Mouse (Mus musculus): ENCODE data around the gene Klhl22. TPM values are rescaled to one million over a fixed set of nuclear protein-coding genes. Genes with fewer than 3 reads are reported as not detected.

The Klhl22 gene
- polyA plus RNA-seq, 1 experiment from 2014 or later: 14.3 TPM

GRCm38 (mm10) chr16:17802839-17803674, 43.6 kb downstream of the Klhl22 start:
- H3K9ac ChIP-seq: 0 out of 2 replicates have a peak overlapping the region, but pooled peaks have one; percentile 13
- peak overlapping the region; percentile 37 for H3K4me3 ChIP-seq (replicated peaks)
- H3K4me2 ChIP-seq: peak overlapping the region; percentile 50
- H3K27ac ChIP-seq: no peak overlapping the region
- no peaks in the 10 kb centered on the region for H3K9me3 ChIP-seq (replicated peaks)
- WGBS (ENCODE audit: insufficient replicate concordance): 4% methylated on average over 83 of the region's 83 CpGs
- H3K4me1 ChIP-seq (replicated peaks): peaks cover 56% of the 10 kb centered on the region
- no peaks in the 10 kb centered on the region for H3K36me3 ChIP-seq
- ATAC-seq (ENCODE audit: low read depth) (no peak), DNase-seq (no peak)
- peaks cover 100% of the 10 kb centered on the region for H3K27me3 ChIP-seq

- peak overlapping the region; percentile 41 for H3K4me3 ChIP-seq (replicated peaks)
- 12% methylated on average over 33 of the region's 33 CpGs for WGBS (ENCODE audit: insufficient replicate concordance)
- peaks cover 99% of the 10 kb centered on the region for H3K27me3 ChIP-seq
- no peak overlapping the region for H3K9ac ChIP-seq
- H3K9me3 ChIP-seq (replicated peaks): no peaks in the 10 kb centered on the region
- H3K36me3 ChIP-seq: no peaks in the 10 kb centered on the region
- DNase-seq (no peak), ATAC-seq (ENCODE audit: low read depth) (no peak)
- H3K4me2 ChIP-seq: peak overlapping the region; percentile 63
- H3K4me1 ChIP-seq (replicated peaks): peaks cover 48% of the 10 kb centered on the region
- no peak overlapping the region for H3K27ac ChIP-seq
Measured at GRCm38 (mm10) chr16:17803675-17804448, 44.4 kb downstream of the Klhl22 start.

GRCm38 (mm10) chr16:17804449-17804912, 45.1 kb downstream of the Klhl22 start:
- H3K27ac ChIP-seq: no peak overlapping the region
- ATAC-seq (ENCODE audit: low read depth): peak; percentile 19; the same call in 1 of the 2 replicates

GRCm38 (mm10) chr16:17804982-17805381, 45.6 kb downstream of the Klhl22 start:
- Histone ChIP-seq H3K9me3 (replicated peaks) (no peaks in the 10 kb centered on the region), H3K4me3 (replicated peaks) (no peak overlapping the region), H3K4me1 (replicated peaks) (peaks cover 48% of the 10 kb centered on the region), H3K27ac (no peak overlapping the region), H3K27me3 (peaks cover 99% of the 10 kb centered on the region), H3K9ac (no peak overlapping the region), H3K4me2 (peak overlapping the region; percentile 63), H3K36me3 (no peaks in the 10 kb centered on the region)
- ATAC-seq (ENCODE audit: low read depth) (no peak), DNase-seq (no peak)
- 8% methylated on average over 7 of the region's 7 CpGs for WGBS (ENCODE audit: insufficient replicate concordance)

More at GRCm38 (mm10) chr16:17804449-17804912, 45.1 kb downstream of the Klhl22 start:
- H3K9ac ChIP-seq: no peak overlapping the region
- peak overlapping the region; percentile 63 for H3K4me2 ChIP-seq
- peaks cover 99% of the 10 kb centered on the region for H3K27me3 ChIP-seq
- H3K4me1 ChIP-seq (replicated peaks): peaks cover 48% of the 10 kb centered on the region
- under 1% methylated on average over 33 of the region's 33 CpGs for WGBS (ENCODE audit: insufficient replicate concordance)
- no peak for DNase-seq
- H3K4me3 ChIP-seq (replicated peaks): peak overlapping the region; percentile 41
- no peaks in the 10 kb centered on the region for H3K36me3 ChIP-seq
- no peaks in the 10 kb centered on the region for H3K9me3 ChIP-seq (replicated peaks)

GRCm38 (mm10) chr16:17806581-17807191, 47.3 kb downstream of the Klhl22 start:
- Histone ChIP-seq H3K9ac (peak overlapping the region; percentile 66), H3K27me3 (peaks cover 98% of the 10 kb centered on the region), H3K4me3 (replicated peaks) (peak overlapping the region; percentile 56), H3K36me3 (no peaks in the 10 kb centered on the region), H3K4me1 (replicated peaks) (peaks cover 48% of the 10 kb centered on the region), H3K9me3 (replicated peaks) (no peaks in the 10 kb centered on the region), H3K27ac (no peak overlapping the region), H3K4me2 (peak overlapping the region; percentile 77)
- WGBS (ENCODE audit: insufficient replicate concordance): 4% methylated on average over 50 of the region's 50 CpGs
- no peak for ATAC-seq (ENCODE audit: low read depth)
- DNase-seq: no peak

- peak overlapping the region; percentile 66 for H3K9ac ChIP-seq
- no peaks in the 10 kb centered on the region for H3K36me3 ChIP-seq
- H3K9me3 ChIP-seq (replicated peaks): no peaks in the 10 kb centered on the region
- peaks cover 96% of the 10 kb centered on the region for H3K27me3 ChIP-seq
- ATAC-seq (ENCODE audit: low read depth) (peak; percentile 69), DNase-seq (peak; percentile 64)
- 4% methylated on average over 73 of the region's 73 CpGs for WGBS (ENCODE audit: insufficient replicate concordance)
- peak overlapping the region; percentile 56 for H3K4me3 ChIP-seq (replicated peaks)
- peaks cover 48% of the 10 kb centered on the region for H3K4me1 ChIP-seq (replicated peaks)
- H3K4me2 ChIP-seq: peak overlapping the region; percentile 77
- H3K27ac ChIP-seq: no peak overlapping the region
Measured at GRCm38 (mm10) chr16:17807192-17808009, 48.0 kb downstream of the Klhl22 start.

- H3K4me1 ChIP-seq (replicated peaks): peaks cover 32% of the 10 kb centered on the region
- no peaks in the 10 kb centered on the region for H3K36me3 ChIP-seq
- H3K9ac ChIP-seq: no peak overlapping the region
- no peak for ATAC-seq (ENCODE audit: low read depth)
- no peak overlapping the region for H3K4me3 ChIP-seq (replicated peaks)
- H3K9me3 ChIP-seq (replicated peaks): no peaks in the 10 kb centered on the region
- H3K27me3 ChIP-seq: peaks cover 96% of the 10 kb centered on the region
- no peak overlapping the region for H3K4me2 ChIP-seq
- no peak for DNase-seq
- H3K27ac ChIP-seq: no peak overlapping the region
- WGBS (ENCODE audit: insufficient replicate concordance): 59% methylated on average over 4 of the region's 4 CpGs
Measured at GRCm38 (mm10) chr16:17809125-17809524, 49.7 kb downstream of the Klhl22 start.

- Histone ChIP-seq H3K4me2 (no peak overlapping the region), H3K9me3 (replicated peaks) (no peaks in the 10 kb centered on the region), H3K4me1 (replicated peaks) (peaks cover 26% of the 10 kb centered on the region), H3K9ac (no peak overlapping the region), H3K36me3 (no peaks in the 10 kb centered on the region), H3K27me3 (peaks cover 96% of the 10 kb centered on the region), H3K4me3 (replicated peaks) (no peak overlapping the region), H3K27ac (no peak overlapping the region)
- WGBS (ENCODE audit: insufficient replicate concordance): 33% methylated on average over 7 of the region's 7 CpGs
- DNase-seq (no peak), ATAC-seq (ENCODE audit: low read depth) (no peak)
Measured at GRCm38 (mm10) chr16:17809711-17810110, 50.3 kb downstream of the Klhl22 start.

GRCm38 (mm10) chr16:17812120-17812519, 52.7 kb downstream of the Klhl22 start:
- Histone ChIP-seq H3K4me2 (no peak overlapping the region), H3K4me3 (replicated peaks) (no peak overlapping the region), H3K4me1 (replicated peaks) (peaks cover 24% of the 10 kb centered on the region), H3K9ac (no peak overlapping the region), H3K27me3 (peaks cover 96% of the 10 kb centered on the region), H3K27ac (no peak overlapping the region), H3K9me3 (replicated peaks) (no peaks in the 10 kb centered on the region), H3K36me3 (no peaks in the 10 kb centered on the region)
- WGBS (ENCODE audit: insufficient replicate concordance): 2% methylated on average over 5 of the region's 5 CpGs
- DNase-seq: no peak
- no peak for ATAC-seq (ENCODE audit: low read depth)

GRCm38 (mm10) chr16:17813173-17813572, 53.8 kb downstream of the Klhl22 start:
- Histone ChIP-seq H3K4me1 (replicated peaks) (peaks cover 15% of the 10 kb centered on the region), H3K9ac (no peak overlapping the region), H3K27ac (no peak overlapping the region), H3K9me3 (replicated peaks) (no peaks in the 10 kb centered on the region), H3K4me2 (no peak overlapping the region), H3K4me3 (replicated peaks) (no peak overlapping the region), H3K36me3 (no peaks in the 10 kb centered on the region), H3K27me3 (peaks cover 91% of the 10 kb centered on the region)
- no peak for ATAC-seq (ENCODE audit: low read depth)
- 53% methylated on average over 4 of the region's 4 CpGs for WGBS (ENCODE audit: insufficient replicate concordance)
- no peak for DNase-seq
